Mouse (Mus musculus): Measurements from ENCODE around the gene Disc1.

DNA sequence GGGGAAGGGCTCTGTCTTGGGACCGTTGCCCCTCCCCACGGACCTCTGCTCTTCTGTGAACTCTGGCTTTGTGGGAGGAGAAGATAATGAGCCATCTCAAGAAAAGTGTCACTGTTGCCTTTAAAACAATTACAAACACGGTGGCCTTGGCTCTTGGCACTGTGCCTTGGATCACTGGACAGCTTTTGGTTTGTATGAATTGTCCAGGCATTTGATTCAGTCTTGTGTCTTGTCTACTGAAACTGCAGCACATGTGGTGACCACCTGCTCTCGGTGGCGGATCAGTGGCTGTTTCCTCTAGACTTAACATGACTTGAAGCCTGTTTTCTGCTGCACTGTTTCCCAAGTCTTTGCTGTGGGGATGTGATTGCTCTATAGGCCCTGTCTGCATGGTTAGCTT lies 44.1 kb downstream of the Disc1 start:
- TF ChIP-seq CTCF (IDR thresholded peaks at IDR 0.05; ENCODE audit: extremely low read depth, insufficient read depth, insufficient read length, insufficient replicate concordance) = no peak
- TF ChIP-seq POLR2A (IDR thresholded peaks at IDR 0.05; ENCODE audit: low read depth, low read length) = no peak
